Mouse (Mus musculus) intestine, postnatal 0 days (tissue): ENCODE results near the gene Spats2l. TPM values are rescaled to one million over a fixed set of nuclear protein-coding genes. Genes with fewer than 3 reads are reported as not detected.

ENCODE experiments used
- ATAC-seq: fragments of 200-750 bp; cut with Nextera tagmentation; 2 replicates; pipeline ENCODE4 v1.8.0; 2017; ENCODE audit warnings: mild to moderate bottlenecking, moderate TSS enrichment, moderate library complexity
- H3K27ac ChIP-seq: fragments of 300-500 bp; sonication (generic); 2 replicates; pipeline ENCODE4 v1.5.1; 2014; ENCODE audit warnings: mild to moderate bottlenecking, low read depth, low read length, moderate library complexity
- H3K27me3 ChIP-seq: fragments of 300-500 bp; sonication (generic); replicated peaks from 2 replicates; pipeline ENCODE4 v1.6.1; 2014; ENCODE audit warnings: low read length, mixed read lengths; ENCODE audit not compliant: control insufficient read depth, insufficient read depth
- H3K36me3 ChIP-seq: fragments of 300-500 bp; sonication (generic); 2 replicates; pipeline ENCODE4 v1.6.1; 2014; ENCODE audit warnings: mild to moderate bottlenecking, moderate library complexity; ENCODE audit not compliant: control insufficient read depth, insufficient read depth
- H3K4me1 ChIP-seq: fragments of 300-500 bp; sonication (generic); replicated peaks from 2 replicates; pipeline ENCODE4 v1.6.1; 2014; ENCODE audit warnings: antibody characterized with exemption, low read length, mixed read lengths; ENCODE audit not compliant: control insufficient read depth, insufficient read depth
- H3K4me2 ChIP-seq: fragments of 300-500 bp; sonication (generic); replicated peaks from 2 replicates; pipeline ENCODE4 v1.6.1; 2014; ENCODE audit warnings: low read depth, mild to moderate bottlenecking, moderate library complexity
- H3K4me3 ChIP-seq: fragments of 300-500 bp; sonication (generic); 2 replicates; pipeline ENCODE4 v1.5.1; 2014; ENCODE audit warnings: low read depth, low read length
- H3K9ac ChIP-seq: fragments of 300-500 bp; sonication (generic); 2 replicates; pipeline ENCODE4 v1.6.1; 2014; ENCODE audit warnings: mild to moderate bottlenecking, low read depth, low read length
- H3K9me3 ChIP-seq: fragments of 300-500 bp; sonication (generic); 2 replicates; pipeline ENCODE4 v1.6.1; 2016; ENCODE audit warnings: mixed run types; ENCODE audit not compliant: control insufficient read depth
- CTCF ChIP-seq: sonication (generic); IDR thresholded peaks from 2 replicates; pipeline ENCODE4 v1.5.1; 2016; ENCODE audit warnings: low read depth, mild to moderate bottlenecking, control low read depth, antibody characterized with exemption, moderate library complexity
- WGBS: fragments of 180-500 bp; shearing (Covaris S2); extraction: QIAGEN DNeasy Blood & Tissue Kit; methylation state at CpG from one replicate; pipeline ENCODE4 v1.1.7; 2014; 5-methylcytosine and 5-hydroxymethylcytosine counted together
- polyA plus RNA-seq: library from polyadenylated mRNA; unstranded; fragments of >200 nt; fragmentation: Nextera tagmentation; extraction: Ambion mirVana; gene quantifications from 2 replicates; pipeline ENCODE4 v1.2.1, GENCODE M21; 2015

Spats2l gene
- polyA plus RNA-seq, 1 experiment from 2014 or later = 42.5 TPM

DNA sequence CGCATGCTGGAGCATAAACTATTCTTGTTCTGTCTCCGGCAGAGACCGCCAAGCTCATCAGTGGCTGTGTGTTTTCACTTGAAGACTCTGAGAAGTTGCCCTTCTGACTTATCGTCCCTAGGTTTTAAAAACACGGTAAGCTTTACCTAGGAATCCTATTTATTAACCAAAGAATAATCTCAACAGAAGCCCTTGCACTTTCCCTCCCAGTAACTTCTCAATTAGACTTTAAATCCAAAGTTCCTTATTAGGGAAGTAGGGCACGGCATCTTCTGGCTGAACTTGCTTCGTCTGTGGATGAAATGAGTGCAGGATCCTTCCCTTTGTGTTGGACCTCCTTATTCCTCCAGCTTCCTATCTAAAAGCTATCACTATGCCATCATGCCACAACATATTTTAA is 7.6 kb upstream of the Spats2l start:
- H3K27me3 ChIP-seq = no peaks in the 10 kb centered on the region
- no peak for TF ChIP-seq CTCF
- H3K9ac ChIP-seq = no peak overlapping the region
- no peak overlapping the region for H3K27ac ChIP-seq
- ATAC-seq = no peak
- 80% methylated on average over 7 of the region's 7 CpGs for whole genome bisulfite sequencing
- H3K4me2 ChIP-seq = no peak overlapping the region
- no peaks in the 10 kb centered on the region for H3K36me3 ChIP-seq
- no peaks in the 10 kb centered on the region for H3K4me1 ChIP-seq
- no peak overlapping the region for H3K4me3 ChIP-seq
- H3K9me3 ChIP-seq = no peaks in the 10 kb centered on the region

- ATAC-seq = no peak
- no peak overlapping the region for H3K9ac ChIP-seq
- 79% methylated on average over 5 of the region's 5 CpGs for WGBS
- no peak overlapping the region for H3K4me3 ChIP-seq
- no peaks in the 10 kb centered on the region for H3K36me3 ChIP-seq
- H3K4me2 ChIP-seq = no peak overlapping the region
- no peak for TF ChIP-seq CTCF
- no peaks in the 10 kb centered on the region for H3K9me3 ChIP-seq
- no peak overlapping the region for H3K27ac ChIP-seq
- H3K27me3 ChIP-seq = no peaks in the 10 kb centered on the region; the same call in 1 of the 2 replicates
- no peaks in the 10 kb centered on the region; the same call in 1 of the 2 replicates for H3K4me1 ChIP-seq
Measured at GRCm38 (mm10) chr1:57773326-57773725, 636 bp upstream of the Spats2l start.

GRCm38 (mm10) chr1:57774668-57775495 is 920 bp downstream of the Spats2l start:
- WGBS = under 1% methylated on average over 92 of the region's 113 CpGs
- H3K36me3 ChIP-seq = no peaks in the 10 kb centered on the region
- H3K27me3 ChIP-seq = no peaks in the 10 kb centered on the region; the same call in 1 of the 2 replicates
- peak overlapping the region; percentile 98 for H3K4me2 ChIP-seq
- H3K27ac ChIP-seq = peak overlapping the region; percentile 86
- no peaks in the 10 kb centered on the region for H3K9me3 ChIP-seq
- peak; percentile 67 for ATAC-seq
- H3K4me1 ChIP-seq = no peaks in the 10 kb centered on the region; the same call in 1 of the 2 replicates
- peak overlapping the region; percentile 81 for H3K9ac ChIP-seq
- peak overlapping the region; percentile 85 for H3K4me3 ChIP-seq
- peak; percentile 44 for TF ChIP-seq CTCF

DNA sequence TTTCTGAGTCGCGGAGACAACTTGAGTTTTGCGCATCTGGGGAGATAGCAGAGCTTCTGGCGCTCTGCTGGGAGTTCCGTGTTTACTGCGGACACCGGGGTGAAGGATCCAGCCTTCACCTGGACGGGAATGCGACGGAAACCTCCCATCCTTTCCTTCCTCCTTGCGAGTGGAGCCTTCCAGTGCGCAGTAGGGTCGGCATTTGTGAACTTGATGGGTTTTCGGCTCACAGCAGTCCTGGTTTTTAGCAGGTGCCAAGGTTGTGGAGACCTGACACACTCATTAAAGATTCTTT is 1.5 kb downstream of the Spats2l start:
- no peak for TF ChIP-seq CTCF
- ATAC-seq = 0 out of 2 replicates have a peak, but pooled peaks have one; percentile 11
- no peaks in the 10 kb centered on the region for H3K9me3 ChIP-seq
- H3K36me3 ChIP-seq = no peaks in the 10 kb centered on the region
- peak overlapping the region; percentile 98 for H3K4me2 ChIP-seq
- peak overlapping the region; percentile 81 for H3K9ac ChIP-seq
- 0% methylated on average over 14 of the region's 14 CpGs for WGBS
- peak overlapping the region; percentile 86 for H3K27ac ChIP-seq
- H3K27me3 ChIP-seq = no peaks in the 10 kb centered on the region; the same call in 1 of the 2 replicates
- H3K4me3 ChIP-seq = peak overlapping the region; percentile 85
- no peaks in the 10 kb centered on the region; the same call in 1 of the 2 replicates for H3K4me1 ChIP-seq

GRCm38 (mm10) chr1:57776671-57777281 is 2.8 kb downstream of the Spats2l start:
- ATAC-seq = no peak
- no peak overlapping the region for H3K4me3 ChIP-seq
- no peaks in the 10 kb centered on the region; the same call in 1 of the 2 replicates for H3K27me3 ChIP-seq
- no peaks in the 10 kb centered on the region for H3K9me3 ChIP-seq
- 77% methylated on average over 5 of the region's 5 CpGs for WGBS
- H3K36me3 ChIP-seq = no peaks in the 10 kb centered on the region
- no peaks in the 10 kb centered on the region; the same call in 1 of the 2 replicates for H3K4me1 ChIP-seq
- TF ChIP-seq CTCF = no peak
- no peak overlapping the region for H3K27ac ChIP-seq
- no peak overlapping the region for H3K4me2 ChIP-seq
- H3K9ac ChIP-seq = no peak overlapping the region

- H3K4me1 ChIP-seq = no peaks in the 10 kb centered on the region
- no peak overlapping the region for H3K27ac ChIP-seq
- no peaks in the 10 kb centered on the region for H3K9me3 ChIP-seq
- no peak for TF ChIP-seq CTCF
- H3K36me3 ChIP-seq = no peaks in the 10 kb centered on the region
- no peak overlapping the region for H3K4me3 ChIP-seq
- H3K9ac ChIP-seq = no peak overlapping the region
- 74% methylated on average over 4 of the region's 4 CpGs for WGBS
- H3K4me2 ChIP-seq = no peak overlapping the region
- H3K27me3 ChIP-seq = no peaks in the 10 kb centered on the region
- no peak for ATAC-seq
Measured at GRCm38 (mm10) chr1:57784300-57784699, 10.3 kb downstream of the Spats2l start.
